Mouse (Mus musculus) activated CD4-positive, CD25-positive, alpha-beta regulatory T cell, adult 4 months (primary cell): ENCODE results near the gene 1700020N01Rik. TPM values are rescaled to one million over a fixed set of nuclear protein-coding genes. Genes with fewer than 3 reads are reported as not detected.

Experiments used
- ATAC-seq: one replicate; pipeline ENCODE4 v1.8.0; 2017
- polyA plus RNA-seq, 2 experiments: library from polyadenylated mRNA; unstranded; fragments of 100-300 nt; shearing (Covaris generic); gene quantifications; one replicate each; pipeline ENCODE4 v1.2.1; 2017

Gene 1700020N01Rik
- polyA plus RNA-seq, 2 experiments from 2014 or later: not detected

- ATAC-seq: no peak
Measured at GRCm38 (mm10) chr10:21670168-21670567, 77.2 kb downstream of the 1700020N01Rik start.

Other genes starting within 250 kb of the 1700020N01Rik start
- under 1 TPM in 1 of 2 experiments, not detected in 1; 0.29 TPM for gene Aldh8a1, start 215.9 kb upstream of the 1700020N01Rik start, polyA plus RNA-seq